Mouse (Mus musculus) ES-E14 (cell line): Measurements from ENCODE around the gene Chchd6. TPM values are rescaled to one million over a fixed set of nuclear protein-coding genes. Genes with fewer than 3 reads are reported as not detected.

Source experiments
- DNase-seq: peaks from one replicate; pipeline ENCODE4 v3.0.0-alpha.2; 2013; ENCODE audit warnings: low read depth, low spot score
- H3K27ac ChIP-seq: 2 replicates; pipeline ENCODE4 v1.5.1; 2012; ENCODE audit warnings: low read depth, mild to moderate bottlenecking, low read length, moderate library complexity, mixed read lengths; ENCODE audit not compliant: poor library complexity, insufficient read depth, severe bottlenecking
- H3K36me3 ChIP-seq: 2 replicates; pipeline ENCODE4 v1.6.1; 2012; ENCODE audit warnings: mild to moderate bottlenecking, low read length, moderate library complexity, mixed read lengths; ENCODE audit not compliant: control insufficient read depth, poor library complexity, insufficient read depth, severe bottlenecking
- H3K4me1 ChIP-seq, 2 experiments: fragments of 150-350 bp in 1 of 2; sonication (generic) in 1 of 2; 2 replicates each; pipeline ENCODE4 v1.6.1; 2012; ENCODE audit warnings: low read length in 2 of 2, mild to moderate bottlenecking in 1 of 2, mixed read lengths in 1 of 2; ENCODE audit not compliant: control insufficient read depth in 2 of 2, insufficient read depth in 2 of 2, poor library complexity in 1 of 2
- H3K4me3 ChIP-seq, 2 experiments: fragments of 150-350 bp in 1 of 2; sonication (generic) in 1 of 2; 2 replicates each; pipeline ENCODE4 v1.5.1; 2012; ENCODE audit warnings: low read length in 2 of 2, low read depth in 1 of 2, mild to moderate bottlenecking in 1 of 2, mixed read lengths in 1 of 2; ENCODE audit not compliant: insufficient read depth in 1 of 2, poor library complexity in 1 of 2, severe bottlenecking in 1 of 2
- H3K9ac ChIP-seq: 2 replicates; pipeline ENCODE4 v1.6.1; 2012; ENCODE audit warnings: low read depth, mild to moderate bottlenecking, low read length, mixed read lengths; ENCODE audit not compliant: poor library complexity, insufficient read depth, severe bottlenecking
- H3K9me3 ChIP-seq: fragments of 150-350 bp; sonication (generic); 2 replicates; pipeline ENCODE4 v1.6.1; 2012; ENCODE audit warnings: low read depth, mild to moderate bottlenecking, low read length; ENCODE audit not compliant: control insufficient read depth, insufficient read depth
- CHD2 ChIP-seq: IDR thresholded peaks from 2 replicates; pipeline ENCODE4 v1.6.1; 2014; ENCODE audit warnings: mild to moderate bottlenecking, low read depth, low read length, inconsistent platforms
- HCFC1 ChIP-seq: IDR thresholded peaks from 2 replicates; pipeline ENCODE4 v1.6.1; 2012; ENCODE audit warnings: low read length, inconsistent platforms, borderline replicate concordance; ENCODE audit not compliant: insufficient read depth
- MAFK ChIP-seq: IDR thresholded peaks from 2 replicates; pipeline ENCODE4 v1.6.1; 2014; ENCODE audit warnings: mild to moderate bottlenecking, low read depth, low read length, inconsistent platforms; ENCODE audit not compliant: insufficient read depth
- ZC3H11A ChIP-seq: IDR thresholded peaks from 2 replicates; pipeline ENCODE4 v1.6.1; 2012; ENCODE audit warnings: low read depth, mild to moderate bottlenecking, inconsistent platforms, low read length, borderline replicate concordance
- ZNF384 ChIP-seq: IDR thresholded peaks from 2 replicates; pipeline ENCODE4 v1.6.1; 2012; ENCODE audit warnings: low read depth, low read length, inconsistent platforms
- in situ Hi-C, 2 experiments: fragments of 600-800 bp; cut with MboI; formaldehyde crosslinking; loops; one replicate each; pipeline ENCODE4 v1.15.1; 2025; ENCODE audit warnings: low sequenced_read_pairs in 2 of 2, inconsistent platforms in 1 of 2; ENCODE audit not compliant: unreplicated experiment in 2 of 2
- total RNA-seq: library from RNA; depleted of rRNA; stranded (reverse); fragments of 300-350 nt; gene quantifications from 2 replicates; pipeline ENCODE4 v1.2.3, GENCODE M21; 2012

The Chchd6 gene
- total RNA-seq, 1 experiment = 28.0 TPM

DNA sequence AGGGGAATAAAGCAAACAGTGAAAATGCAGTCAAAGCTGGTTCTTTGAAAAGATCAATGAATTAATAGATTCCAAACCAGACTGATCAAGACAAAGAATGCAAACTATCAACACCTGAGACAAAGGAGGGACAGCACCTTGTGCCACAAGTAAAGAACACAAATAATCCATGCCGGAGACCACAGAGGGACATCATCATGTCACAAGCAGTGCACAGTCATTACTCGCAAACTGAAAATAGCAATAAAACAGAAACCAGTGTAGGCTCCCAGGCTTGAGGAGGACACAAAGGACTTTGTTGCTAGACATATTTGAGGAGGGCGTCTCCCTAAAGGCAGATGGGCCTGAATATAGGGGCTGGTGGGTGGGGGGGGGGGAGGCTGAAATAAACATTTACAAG lies 105.1 kb downstream of the Chchd6 start:
- in situ Hi-C loops = no loop called here
- Histone ChIP-seq H3K9me3 (no peaks in the 10 kb centered on the region), H3K27ac (no peak overlapping the region), H3K4me1 (no peaks in the 10 kb centered on the region), H3K36me3 (no peaks in the 10 kb centered on the region), H3K9ac (no peak overlapping the region), H3K4me3 (no peak overlapping the region)
- no peak for DNase-seq
- TF ChIP-seq HCFC1 (no peak), MAFK (no peak), CHD2 (no peak), ZC3H11A (no peak), ZNF384 (no peak)

DNA sequence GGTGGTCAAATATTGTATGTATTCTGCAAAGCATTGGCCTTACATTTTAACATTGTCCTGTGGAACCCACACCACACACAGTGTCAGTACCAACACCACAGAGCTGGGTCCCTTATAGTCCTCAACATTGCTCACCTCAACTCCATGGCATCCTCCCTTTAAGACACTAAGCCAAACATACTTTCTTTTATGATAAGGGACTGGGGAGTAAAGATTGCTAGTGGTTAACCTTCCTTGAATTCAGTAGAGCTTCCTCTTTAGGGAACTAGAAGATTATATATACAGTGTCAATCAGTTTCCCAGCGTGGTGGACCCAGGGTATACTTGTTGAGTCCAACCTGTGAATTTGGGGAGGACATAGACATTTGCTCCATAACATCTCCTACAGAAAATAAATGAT lies 105.9 kb downstream of the Chchd6 start:
- in situ Hi-C loops = no loop called here
- Histone ChIP-seq H3K4me3 (no peak overlapping the region), H3K9me3 (no peaks in the 10 kb centered on the region), H3K4me1 (no peaks in the 10 kb centered on the region), H3K9ac (no peak overlapping the region), H3K27ac (no peak overlapping the region), H3K36me3 (no peaks in the 10 kb centered on the region)
- DNase-seq = no peak
- TF ChIP-seq MAFK (no peak), ZNF384 (no peak), ZC3H11A (no peak), HCFC1 (no peak), CHD2 (no peak)

DNA sequence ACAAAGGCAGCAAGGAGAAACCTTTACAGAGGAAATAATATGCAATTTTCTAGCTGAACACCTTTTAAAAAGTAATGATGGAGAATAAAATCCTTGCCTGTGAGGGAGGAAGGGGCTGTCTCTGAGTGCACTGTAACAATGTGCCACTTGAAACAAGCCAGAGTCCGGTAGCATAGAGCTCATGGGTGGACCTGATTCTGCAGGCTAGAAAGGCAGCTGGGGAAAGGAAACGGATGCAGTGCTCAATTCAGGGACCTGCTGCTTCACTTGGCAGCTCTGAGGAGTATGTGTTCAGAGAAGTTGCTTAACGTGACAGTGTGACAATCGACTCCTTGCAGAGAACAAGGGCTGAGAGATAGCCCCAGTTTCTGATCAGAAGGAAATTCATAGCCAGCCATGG lies 109.4 kb downstream of the Chchd6 start:
- Histone ChIP-seq H3K4me1 (no peaks in the 10 kb centered on the region), H3K4me3 (no peak overlapping the region), H3K9me3 (no peaks in the 10 kb centered on the region), H3K36me3 (no peaks in the 10 kb centered on the region), H3K9ac (no peak overlapping the region), H3K27ac (no peak overlapping the region)
- in situ Hi-C loops = no loop called here
- no peak for DNase-seq
- TF ChIP-seq HCFC1 (no peak), ZNF384 (no peak), CHD2 (no peak), ZC3H11A (no peak), MAFK (no peak)

DNA sequence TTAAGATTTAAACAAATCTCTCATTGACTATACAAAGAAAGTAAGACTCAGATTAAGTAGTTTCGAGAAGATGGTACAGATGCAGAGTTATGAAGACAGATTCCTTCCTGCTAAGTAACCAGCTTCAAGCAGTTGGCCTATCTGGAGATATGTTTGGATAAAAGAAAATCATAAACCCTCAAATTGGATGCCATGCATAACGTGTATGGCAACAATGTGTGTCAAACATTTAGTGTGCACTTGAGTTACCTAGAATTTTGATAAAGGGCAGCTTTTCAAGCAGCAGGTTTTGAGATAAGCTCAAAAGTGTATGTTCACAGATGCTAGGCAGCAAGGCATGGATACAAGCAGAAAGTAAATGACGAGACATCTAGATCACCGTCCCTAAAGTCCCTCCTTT lies 114.3 kb downstream of the Chchd6 start:
- DNase-seq = no peak
- no peaks in the 10 kb centered on the region for H3K36me3 ChIP-seq
- no peaks in the 10 kb centered on the region for H3K9me3 ChIP-seq
- no peaks in the 10 kb centered on the region for H3K4me1 ChIP-seq
- TF ChIP-seq ZNF384 (no peak), HCFC1 (no peak), CHD2 (no peak), MAFK (no peak), ZC3H11A (no peak)
- no peak overlapping the region for H3K4me3 ChIP-seq
- H3K9ac ChIP-seq = no peak overlapping the region
- no peak overlapping the region for H3K27ac ChIP-seq
- in situ Hi-C loops = no loop called here

DNA sequence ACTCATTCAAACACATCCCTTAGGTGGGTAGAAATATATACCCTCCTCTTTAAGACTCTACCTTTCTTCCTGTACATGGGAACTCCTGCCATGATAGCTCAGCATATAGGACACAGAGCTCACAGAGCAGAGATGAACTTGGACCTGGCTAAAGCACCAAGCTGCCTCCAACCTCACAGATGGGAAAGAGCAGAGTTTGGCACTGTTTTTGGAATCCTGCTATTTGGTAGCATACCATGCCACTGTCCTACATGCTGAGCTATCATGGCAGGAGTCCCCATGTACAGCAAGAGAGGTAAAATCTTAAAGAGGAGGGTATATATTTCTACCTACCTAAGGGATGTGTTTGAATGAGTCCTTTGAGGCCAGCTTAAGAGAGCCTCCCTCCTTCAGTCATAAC lies 127.5 kb downstream of the Chchd6 start:
- H3K9me3 ChIP-seq = no peaks in the 10 kb centered on the region
- no peak for TF ChIP-seq MAFK
- no peak for TF ChIP-seq HCFC1
- TF ChIP-seq ZC3H11A = no peak
- no peak for TF ChIP-seq ZNF384
- no peak for TF ChIP-seq CHD2
- H3K4me1 ChIP-seq = no peaks in the 10 kb centered on the region
- in situ Hi-C loops = no loop called here
- no peak overlapping the region for H3K4me3 ChIP-seq
- no peak overlapping the region for H3K27ac ChIP-seq
- no peak overlapping the region for H3K9ac ChIP-seq
- no peaks in the 10 kb centered on the region for H3K36me3 ChIP-seq
- no peak for DNase-seq
